Mouse (Mus musculus): Measurements from ENCODE around the gene Lsm10. TPM values are rescaled to one million over a fixed set of nuclear protein-coding genes. Genes with fewer than 3 reads are reported as not detected.
A peak's percentile ranks its signal among the peaks of the same experiment; 100 is the strongest.

Gene Lsm10
- 47.3 and 54.9 TPM in 2 replicates for total RNA-seq (2015)
- total RNA-seq (2017) = 19.3 and 21.7 TPM in 2 replicates

GRCm38 (mm10) chr4:126096464-126097111 lies at the start of gene Lsm10:
Lsm10 (plus strand) TSS chr4:126096623.
- peak; percentile 100 for ATAC-seq (ENCODE audit: poor library complexity, severe bottlenecking)

GRCm38 (mm10) chr4:126046851-126047585 lies 49.4 kb upstream of the Lsm10 start, which contains the start of gene Mrps15:
Mrps15 (plus strand) TSS chr4:126046925.
- ATAC-seq (ENCODE audit: poor library complexity, severe bottlenecking) = peak; percentile 90

- ATAC-seq (ENCODE audit: poor library complexity, severe bottlenecking) = peak; percentile 39; the same call in 1 of the 2 replicates
Observed at GRCm38 (mm10) chr4:126051617-126052016, 44.8 kb upstream of the Lsm10 start.

- peak; percentile 43 for ATAC-seq (ENCODE audit: poor library complexity, severe bottlenecking)
Observed at GRCm38 (mm10) chr4:126057207-126058133, 39.0 kb upstream of the Lsm10 start.

DNA sequence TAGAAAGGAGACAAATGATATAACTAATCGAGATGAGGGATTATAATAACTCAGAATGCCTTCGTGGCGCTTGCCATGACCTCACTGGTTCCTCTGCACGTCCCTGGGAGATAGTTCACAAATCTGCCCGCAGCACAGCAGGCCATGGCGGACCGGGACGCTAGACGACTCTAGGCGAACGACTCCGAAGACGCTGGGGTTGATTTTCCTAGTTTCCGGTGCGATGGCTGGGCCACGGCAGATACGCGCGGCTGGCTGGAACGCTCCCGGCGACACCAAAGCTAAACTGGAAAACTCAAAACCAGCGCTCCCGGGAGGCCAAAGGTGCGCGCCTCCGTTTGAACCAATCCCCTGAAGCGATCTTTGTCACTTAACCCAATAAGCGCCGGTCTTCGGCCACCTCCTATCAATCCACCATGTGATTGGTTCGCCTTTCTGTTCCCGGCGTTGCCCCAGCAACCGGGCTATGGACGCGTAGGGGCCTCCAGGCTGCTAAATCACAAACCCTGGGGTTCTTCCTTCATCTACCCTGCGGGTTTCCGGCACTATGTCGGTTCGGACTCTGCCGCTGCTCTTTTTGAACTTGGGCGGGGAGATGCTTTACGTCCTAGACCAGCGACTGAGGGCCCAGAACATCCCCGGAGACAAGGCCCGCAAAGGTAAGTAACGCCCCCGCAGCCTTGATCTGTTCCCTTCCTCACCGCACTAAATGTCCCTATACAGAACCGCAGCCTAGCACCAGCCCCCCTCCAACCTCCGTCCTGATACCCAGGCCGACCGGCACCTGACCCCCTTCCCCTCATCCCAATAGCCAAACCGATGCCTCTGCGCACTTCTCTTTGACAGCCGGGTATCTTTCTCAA lies 38.1 kb upstream of the Lsm10 start, which contains the start of gene Oscp1:
Gene Oscp1, plus strand, starts transcription at position 432 of the 863 bp plus-strand sequence.
- peak; percentile 92 for ATAC-seq (ENCODE audit: poor library complexity, severe bottlenecking)

DNA sequence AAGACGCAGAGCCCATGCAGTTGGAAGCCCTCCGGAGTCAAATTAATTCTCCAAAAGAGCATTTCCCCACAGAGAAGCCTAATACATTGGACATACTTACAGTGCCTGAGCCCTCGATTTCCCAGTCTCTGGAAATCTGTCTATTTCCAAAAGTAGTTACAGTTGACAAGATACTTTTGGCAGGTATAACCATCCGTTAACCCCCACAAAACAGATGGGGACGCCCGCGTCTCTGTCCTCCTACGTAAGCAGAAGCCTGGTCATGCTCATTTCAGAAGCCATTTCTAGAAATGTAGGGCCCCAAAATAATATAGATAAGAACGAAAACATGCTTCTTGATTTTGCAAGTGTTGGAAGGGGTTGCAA lies 37.4 kb upstream of the Lsm10 start:
- no peak for ATAC-seq (ENCODE audit: poor library complexity, severe bottlenecking)

GRCm38 (mm10) chr4:126062856-126063255 lies 33.6 kb upstream of the Lsm10 start:
- no peak for ATAC-seq (ENCODE audit: poor library complexity, severe bottlenecking)

GRCm38 (mm10) chr4:126065241-126065640 lies 31.2 kb upstream of the Lsm10 start:
- peak; percentile 87 for ATAC-seq (ENCODE audit: poor library complexity, severe bottlenecking)

GRCm38 (mm10) chr4:126067401-126068077 lies 28.9 kb upstream of the Lsm10 start:
- ATAC-seq (ENCODE audit: poor library complexity, severe bottlenecking) = peak; percentile 66

DNA sequence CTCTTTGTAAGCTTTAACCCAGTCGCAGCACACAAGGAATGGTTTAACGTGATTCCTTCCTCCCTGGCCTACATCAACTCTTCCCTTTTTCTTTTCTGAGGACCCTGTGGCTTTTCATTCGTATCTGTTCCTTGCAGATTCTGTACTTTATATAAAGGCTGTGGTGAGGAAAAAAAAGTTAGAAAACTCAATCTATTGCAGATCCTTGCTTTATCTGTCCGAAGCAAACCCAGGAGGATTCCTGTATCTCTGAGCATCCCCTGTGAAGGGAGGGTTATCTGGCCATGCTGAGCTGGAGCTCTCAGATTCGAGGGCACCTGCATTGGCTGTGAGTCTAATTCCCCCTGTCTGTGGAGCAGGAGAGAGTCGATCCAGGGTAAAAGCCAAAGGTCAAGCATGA lies 27.6 kb upstream of the Lsm10 start:
- ATAC-seq (ENCODE audit: poor library complexity, severe bottlenecking) = no peak

GRCm38 (mm10) chr4:126077833-126078232 lies 18.6 kb upstream of the Lsm10 start:
- ATAC-seq (ENCODE audit: poor library complexity, severe bottlenecking) = no peak

- no peak for ATAC-seq (ENCODE audit: poor library complexity, severe bottlenecking)
Observed at GRCm38 (mm10) chr4:126079266-126079665, 17.2 kb upstream of the Lsm10 start.

- no peak for ATAC-seq (ENCODE audit: poor library complexity, severe bottlenecking)
Observed at GRCm38 (mm10) chr4:126081601-126082000, 14.8 kb upstream of the Lsm10 start.

- ATAC-seq (ENCODE audit: poor library complexity, severe bottlenecking) = peak; percentile 42
Observed at GRCm38 (mm10) chr4:126083021-126083420, 13.4 kb upstream of the Lsm10 start.

DNA sequence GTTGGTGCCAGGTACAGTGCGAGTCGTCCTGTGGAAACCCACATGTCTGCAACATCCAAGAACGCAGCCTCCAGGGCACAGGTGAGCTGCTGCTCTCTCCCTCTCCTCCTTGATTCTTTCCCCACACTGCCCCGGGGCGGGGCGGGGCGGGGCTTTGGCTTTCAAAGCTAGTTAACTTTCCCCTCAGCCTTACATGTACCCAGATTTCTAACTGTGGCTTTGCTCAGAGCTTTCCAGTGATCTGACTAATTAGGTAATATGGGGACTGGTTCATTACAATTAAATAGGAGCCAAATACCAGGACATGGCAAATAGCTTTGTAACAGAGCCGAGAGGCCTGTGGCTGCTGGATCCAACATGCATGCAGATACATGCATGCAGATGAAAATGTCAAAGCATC lies 12.0 kb upstream of the Lsm10 start:
- ATAC-seq (ENCODE audit: poor library complexity, severe bottlenecking) = no peak

- peak; percentile 99 for ATAC-seq (ENCODE audit: poor library complexity, severe bottlenecking)
Observed at GRCm38 (mm10) chr4:126085996-126086576, 10.3 kb upstream of the Lsm10 start.

DNA sequence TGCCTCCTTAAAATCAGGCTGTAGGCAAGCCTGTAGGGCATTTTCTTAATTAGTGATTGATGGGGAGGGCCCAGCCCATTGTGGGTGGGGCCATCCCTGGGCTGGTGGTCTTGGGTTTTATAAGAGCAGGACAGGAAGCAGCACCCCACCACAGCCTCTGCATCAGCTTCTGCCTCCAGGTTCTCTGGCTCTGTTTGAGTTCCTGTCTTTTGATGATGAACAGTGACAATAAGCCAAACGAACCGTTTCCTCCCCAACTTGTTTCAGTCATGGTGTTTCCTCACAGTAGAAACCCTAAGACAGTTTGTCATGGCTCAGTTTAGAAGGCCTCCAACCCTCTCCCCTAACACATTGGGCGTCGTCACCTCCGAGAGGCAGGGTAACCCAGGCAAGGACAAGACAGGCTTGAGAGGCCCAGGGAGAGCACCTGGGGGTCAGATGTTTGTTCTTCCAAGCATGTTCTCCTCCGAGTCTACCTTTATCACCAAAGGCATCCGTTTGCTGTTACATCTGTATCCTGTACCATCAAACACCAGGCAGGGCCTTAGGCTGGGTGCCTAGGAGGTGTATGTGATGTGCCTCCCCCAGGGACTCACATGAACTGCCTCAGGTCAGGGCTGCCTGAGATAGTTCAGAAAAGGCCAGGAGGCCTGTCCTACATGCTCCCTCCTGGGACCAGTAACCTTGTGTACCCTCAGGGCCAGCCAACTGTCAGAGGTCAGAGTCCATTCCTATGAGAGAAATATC lies 6.1 kb upstream of the Lsm10 start:
- no peak for ATAC-seq (ENCODE audit: poor library complexity, severe bottlenecking)

DNA sequence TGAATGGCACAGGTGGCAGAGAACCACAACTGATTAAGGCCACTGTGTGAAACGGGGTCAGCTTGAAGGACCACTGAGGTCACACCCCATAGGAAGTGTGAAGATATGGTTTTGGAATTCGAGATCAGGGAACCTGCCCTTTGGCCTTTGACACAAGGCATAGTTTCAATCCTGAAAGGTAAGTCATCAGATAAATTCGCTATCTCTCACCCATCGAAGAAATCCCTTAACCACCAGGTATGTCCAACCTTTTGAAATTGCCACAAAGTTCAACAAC lies 5.6 kb upstream of the Lsm10 start:
- ATAC-seq (ENCODE audit: poor library complexity, severe bottlenecking) = no peak

- ATAC-seq (ENCODE audit: poor library complexity, severe bottlenecking) = no peak
Observed at GRCm38 (mm10) chr4:126091873-126092272, 4.5 kb upstream of the Lsm10 start.

All from megakaryocyte, adult 5-6 weeks (primary cell).